Mouse (Mus musculus): ENCODE data around the gene Crat.

GRCm38 (mm10) chr2:30458349-30458748, 42.7 kb upstream of the Crat start:
- TF ChIP-seq POLR2A (IDR thresholded peaks at IDR 0.05; ENCODE audit: insufficient read depth, low read depth, low read length), result no peak
- TF ChIP-seq CTCF (IDR thresholded peaks at IDR 0.05; ENCODE audit: insufficient read depth, low read depth, low read length), result no peak
